Mouse (Mus musculus): ENCODE data around the gene Col12a1. TPM values are rescaled to one million over a fixed set of nuclear protein-coding genes. Genes with fewer than 3 reads are reported as not detected.
A peak's percentile ranks its signal among the peaks of the same experiment; 100 is the strongest.

The Col12a1 gene
- polyA plus RNA-seq (2012; rRNA removed) = 15.0 and 16.1 TPM in 2 replicates

DNA sequence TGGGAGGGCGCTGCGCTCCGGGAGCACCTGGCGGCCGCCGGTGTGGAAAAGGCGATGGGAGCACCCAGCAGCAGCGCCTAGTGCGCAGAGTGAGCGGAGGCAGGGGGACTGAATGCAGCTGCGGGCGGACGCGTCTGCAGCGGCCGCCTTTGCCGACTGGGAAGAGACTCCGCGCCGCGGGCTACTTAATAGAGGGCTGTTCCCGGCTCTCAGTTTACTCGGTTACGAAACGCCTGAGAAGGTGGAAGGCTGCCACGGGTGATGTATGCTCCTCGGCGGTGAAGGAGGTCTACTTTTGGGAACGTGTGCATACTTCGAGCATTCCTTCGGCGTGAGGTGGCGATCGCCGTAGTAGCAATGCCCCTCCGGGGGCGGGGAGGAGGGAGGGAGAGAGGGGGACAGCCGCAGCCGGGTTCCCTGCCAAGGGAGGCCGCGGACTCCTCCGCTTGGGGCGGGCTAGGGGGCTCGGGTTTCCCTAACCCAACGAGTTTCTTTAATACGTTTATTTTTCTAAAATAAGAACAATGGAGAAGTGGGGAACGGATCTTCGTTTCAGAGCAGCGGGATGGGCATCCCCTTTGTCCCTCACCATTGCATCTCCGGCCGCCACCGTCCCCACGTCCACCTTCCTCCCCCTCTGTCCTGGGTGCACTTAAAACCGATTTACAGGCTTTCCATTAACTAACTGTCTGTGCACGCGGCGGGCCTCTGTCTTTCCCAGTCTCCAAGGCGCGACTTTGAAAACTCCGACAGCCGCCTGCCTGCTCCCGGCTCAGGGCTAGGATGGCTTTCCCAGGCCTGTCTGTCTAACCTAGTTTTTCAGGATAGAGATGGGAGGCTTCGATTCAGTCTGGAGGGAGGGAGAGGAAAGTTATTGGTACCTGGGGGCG lies at the start of gene Col12a1:
TSS of gene Col12a1 (minus strand) at position 351 of the 890 bp plus-strand sequence.
- DNase-seq (ENCODE audit: extremely low spot score in 1 of 2, low spot score in 1 of 2) = peak in 1 of 2 experiments; percentile 23

- no peak for DNase-seq (ENCODE audit: extremely low spot score in 1 of 2, low spot score in 1 of 2)
Observed at GRCm38 (mm10) chr9:79766991-79767545, 48.4 kb upstream of the Col12a1 start.

- no peak for DNase-seq (ENCODE audit: extremely low spot score in 1 of 2, low spot score in 1 of 2)
Observed at GRCm38 (mm10) chr9:79765329-79765728, 46.7 kb upstream of the Col12a1 start.

DNA sequence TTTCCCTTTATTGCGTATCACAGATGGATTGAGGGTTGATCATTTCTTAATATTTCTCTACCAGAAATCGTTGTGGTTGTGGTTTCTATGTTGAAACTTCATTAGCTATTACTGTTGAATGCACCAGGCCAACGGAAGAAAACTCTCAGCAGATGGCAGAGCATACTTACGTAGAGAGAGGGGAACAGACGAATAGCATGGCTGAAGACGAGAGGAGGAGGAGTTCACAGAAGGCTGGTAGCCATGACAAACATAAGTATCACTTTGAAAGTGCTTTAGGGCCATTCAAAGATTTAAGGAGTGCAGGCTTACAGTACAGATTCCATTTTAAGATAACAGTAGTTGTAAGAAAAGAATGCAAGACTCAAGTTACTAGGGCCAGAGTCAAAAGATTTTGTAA lies 43.9 kb upstream of the Col12a1 start:
- no peak for DNase-seq (ENCODE audit: extremely low spot score in 1 of 2, low spot score in 1 of 2)

DNA sequence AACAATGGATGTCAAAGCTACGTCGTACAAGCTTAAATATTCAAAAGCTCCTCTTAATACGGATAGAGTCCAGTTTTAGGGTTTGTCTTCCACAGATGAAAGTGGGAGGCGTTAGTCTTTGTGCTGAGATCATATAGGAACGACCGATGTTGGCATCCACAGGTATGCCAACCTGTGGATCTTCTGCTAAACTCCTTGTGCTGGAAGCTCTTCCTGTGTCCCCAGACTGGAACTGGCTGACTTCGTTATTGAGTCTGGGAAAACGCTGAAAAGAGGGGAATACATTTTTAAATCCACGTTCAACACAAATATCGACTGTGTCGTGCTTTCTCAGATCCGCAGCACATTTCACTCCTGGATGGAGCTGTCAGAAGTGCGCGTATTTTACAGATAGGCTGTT lies 41.4 kb upstream of the Col12a1 start:
- DNase-seq (ENCODE audit: extremely low spot score in 1 of 2, low spot score in 1 of 2) = no peak

DNA sequence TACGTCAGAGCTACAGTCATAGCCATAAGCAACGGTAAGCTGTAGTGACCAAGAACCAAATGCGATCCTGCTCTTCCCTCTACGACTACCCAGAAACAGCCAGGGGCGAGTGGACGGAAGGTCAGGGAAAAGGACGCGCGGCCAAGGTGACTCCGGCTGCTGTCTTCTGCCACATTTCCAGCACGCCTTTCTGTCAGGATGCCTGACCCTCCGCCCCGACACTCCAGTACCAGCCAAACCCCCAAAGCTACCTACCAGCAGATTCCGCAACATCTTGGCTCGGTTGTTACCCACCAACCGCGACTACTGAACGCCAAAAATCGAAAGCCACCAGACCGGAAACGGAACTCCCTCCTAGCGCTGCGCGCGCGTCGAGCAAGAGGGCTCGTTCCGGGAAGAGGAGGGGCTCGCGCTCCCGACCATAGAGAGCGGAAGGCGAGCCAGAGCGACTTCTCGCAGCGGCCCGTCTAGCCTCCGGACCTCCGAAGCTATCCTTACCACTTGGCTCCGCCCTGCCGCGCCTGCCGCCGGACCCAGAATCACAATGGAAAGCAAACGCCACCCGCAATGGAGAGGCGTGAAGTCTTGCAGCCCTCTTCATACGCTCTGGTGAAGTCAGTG lies 40.9 kb upstream of the Col12a1 start, which contains the start of gene Cox7a2:
TSS of gene Cox7a2 (minus strand) at position 494 of the 621 bp plus-strand sequence.
- DNase-seq (ENCODE audit: extremely low spot score in 1 of 2, low spot score in 1 of 2) = peak; percentile 91 to 96

- no peak for DNase-seq (ENCODE audit: extremely low spot score in 1 of 2, low spot score in 1 of 2)
Observed at GRCm38 (mm10) chr9:79755311-79755710, 36.7 kb upstream of the Col12a1 start.

DNA sequence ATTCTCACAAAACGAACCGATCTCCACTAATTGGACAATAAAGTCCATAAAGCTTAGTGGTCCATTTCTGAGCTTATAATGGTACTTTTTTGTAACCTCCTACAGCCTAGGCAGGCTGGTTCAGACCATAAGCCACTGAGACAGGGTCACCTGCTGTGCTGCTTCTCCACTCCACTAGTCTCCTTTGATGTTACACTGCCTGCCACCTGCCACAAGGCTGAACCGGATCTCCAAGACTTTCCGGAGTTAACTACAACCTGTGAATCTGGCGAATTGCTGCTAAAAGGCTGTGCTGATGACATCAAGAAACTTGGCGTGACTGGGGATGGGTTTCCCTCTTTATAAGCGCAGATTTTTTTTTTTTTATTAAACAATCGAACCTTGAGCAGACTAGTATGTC lies 33.2 kb upstream of the Col12a1 start:
- no peak for DNase-seq (ENCODE audit: extremely low spot score in 1 of 2, low spot score in 1 of 2)

GRCm38 (mm10) chr9:79750709-79751108 lies 32.1 kb upstream of the Col12a1 start:
- DNase-seq (ENCODE audit: extremely low spot score in 1 of 2, low spot score in 1 of 2) = no peak

GRCm38 (mm10) chr9:79745036-79745435 lies 26.4 kb upstream of the Col12a1 start:
- DNase-seq (ENCODE audit: extremely low spot score in 1 of 2, low spot score in 1 of 2) = no peak

GRCm38 (mm10) chr9:79735608-79736007 lies 17.0 kb upstream of the Col12a1 start:
- DNase-seq (ENCODE audit: extremely low spot score in 1 of 2, low spot score in 1 of 2) = no peak

GRCm38 (mm10) chr9:79730301-79730700 lies 11.7 kb upstream of the Col12a1 start:
- DNase-seq (ENCODE audit: extremely low spot score in 1 of 2, low spot score in 1 of 2) = no peak

DNA sequence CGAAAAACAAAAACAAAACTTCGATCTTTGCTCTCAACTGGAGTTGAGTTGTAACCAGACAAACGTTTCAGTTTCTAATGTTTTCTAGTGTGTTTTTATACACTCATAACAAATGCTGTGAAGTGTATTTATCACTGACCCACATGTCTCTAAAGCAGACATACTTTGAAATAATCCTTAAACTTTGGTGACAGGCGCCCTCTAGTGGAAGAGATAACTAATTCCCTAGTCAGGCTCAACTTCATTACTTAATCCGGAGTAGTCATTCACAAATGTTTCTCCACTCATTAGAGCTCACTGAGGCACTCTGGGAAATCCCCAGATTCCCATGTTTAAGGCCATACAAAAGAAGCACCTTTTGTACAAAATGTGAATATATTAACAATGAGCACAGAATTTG lies 4.5 kb upstream of the Col12a1 start:
- peak in 1 of 2 experiments; percentile 83 for DNase-seq (ENCODE audit: extremely low spot score in 1 of 2, low spot score in 1 of 2)

- peak in 1 of 2 experiments; percentile 82 for DNase-seq (ENCODE audit: extremely low spot score in 1 of 2, low spot score in 1 of 2)
Observed at GRCm38 (mm10) chr9:79721056-79721455, 2.4 kb upstream of the Col12a1 start.

GRCm38 (mm10) chr9:79720143-79720542 lies 1.5 kb upstream of the Col12a1 start:
- DNase-seq (ENCODE audit: extremely low spot score in 1 of 2, low spot score in 1 of 2) = peak in 1 of 2 experiments; percentile 16

DNA sequence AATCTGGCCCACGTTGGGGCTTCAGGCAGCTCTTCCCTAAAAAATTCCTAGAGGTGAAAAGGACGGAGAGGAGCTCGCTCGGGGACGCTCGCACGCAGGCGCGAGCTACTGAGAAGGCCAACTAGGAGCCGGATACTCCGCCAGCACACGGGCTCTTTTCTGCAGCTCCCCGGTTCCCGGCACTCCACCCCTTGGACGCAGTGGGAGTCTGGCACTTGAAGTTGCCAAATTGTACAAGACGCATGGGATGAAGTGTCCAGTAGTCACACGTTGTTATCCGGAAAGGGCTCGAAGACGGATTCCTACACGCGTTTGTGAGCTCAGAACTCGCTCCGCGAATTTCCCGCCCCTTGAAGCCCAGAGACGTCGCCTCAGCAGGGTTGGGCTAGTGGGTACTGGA lies 820 bp upstream of the Col12a1 start:
- peak in 1 of 2 experiments; percentile 8 for DNase-seq (ENCODE audit: extremely low spot score in 1 of 2, low spot score in 1 of 2)

GRCm38 (mm10) chr9:79717836-79718475 lies 675 bp downstream of the Col12a1 start:
- DNase-seq (ENCODE audit: extremely low spot score in 1 of 2, low spot score in 1 of 2) = peak in 1 of 2 experiments; percentile 4

GRCm38 (mm10) chr9:79716909-79717835 lies 1.5 kb downstream of the Col12a1 start:
- peak; percentile 58 to 89 for DNase-seq (ENCODE audit: extremely low spot score in 1 of 2, low spot score in 1 of 2)

- DNase-seq (ENCODE audit: extremely low spot score in 1 of 2, low spot score in 1 of 2) = peak in 1 of 2 experiments; percentile 6
Observed at GRCm38 (mm10) chr9:79716496-79716895, 2.1 kb downstream of the Col12a1 start.

Measured in frontal cortex, adult 2 months (tissue).